26 mouse cellular contexts compared by ENCODE assay signal in genomic region chr2:180646841-180647240, GRCm38 (mm10). TPM values are rescaled to one million over a fixed set of nuclear protein-coding genes. Genes with fewer than 3 reads are reported as not detected.
A peak's percentile ranks its signal among the peaks of the same experiment; 100 is the strongest.
DNase-seq lines count a peak whose midpoint lies in the region; ATAC-seq and TF ChIP-seq lines count a peak whose summit lies in the region.
"Had no signal": no experiment of that assay in that cellular context is flagged by ENCODE, and none has a peak within 500 bp of the region (broad histone marks: within the 10 kb centered on the region; RNA-seq: fewer than 3 reads in every experiment).

No protein-coding gene starts in this region.

- no peak overlapping the region for H3K27ac ChIP-seq in left cerebral cortex, adult 2 months
- no peak overlapping the region for H3K27ac ChIP-seq in limb, embryonic 10.5 days
- H3K27ac ChIP-seq in forebrain, embryonic 12.5 days = no peak overlapping the region
- H3K27ac ChIP-seq: forebrain, embryonic 10.5 days; limb, embryonic 12.5 days; liver, embryonic 12.5 days; stomach, postnatal 0 days had no signal

- TF ChIP-seq CTCF in left cerebral cortex, adult 2 months (IDR thresholded peaks at IDR 0.05) = peak; percentile 17; the same call in 1 of the 2 replicates
- TF ChIP-seq CTCF in E14TG2a.4 (conservative IDR thresholded peaks at IDR 0.05; ENCODE audit: low read length) = peak; percentile 25

- peaks cover 7% of the 10 kb centered on the region; the same call in 1 of the 2 replicates for H3K4me1 ChIP-seq in E14TG2a.4 (replicated peaks; ENCODE audit: low read depth, low read length)
- peaks cover 4% of the 10 kb centered on the region; the same call in 1 of the 2 replicates for H3K4me1 ChIP-seq in limb, embryonic 10.5 days
- peaks cover 5% of the 10 kb centered on the region for H3K4me1 ChIP-seq in forebrain, embryonic 12.5 days
- H3K4me1 ChIP-seq: limb, embryonic 12.5 days; liver, embryonic 12.5 days had no signal

- DNase-seq in left cerebral cortex, adult 2 months (ENCODE audit: extremely low spot score in 1 of 2, low spot score in 2 of 2) = no peak
- DNase-seq in left cerebral cortex, adult 9 months (ENCODE audit: low spot score in 2 of 2) = no peak
- peak; percentile 46 for DNase-seq in 416B (ENCODE audit: low read depth)
- DNase-seq in limb, embryonic 10.5 days (ENCODE audit: low spot score) = peak; percentile 25
- DNase-seq in left cerebral cortex, postnatal 10 days (ENCODE audit: extremely low spot score in 1 of 2, low spot score in 2 of 2) = no peak
- DNase-seq: adrenal gland, postnatal 25 days; cerebellum, adult 9-10 months; gastrocnemius, postnatal 36 days; kidney, adult 11 months; kidney, postnatal 4 days; lung, adult 2 months; thymus, adult 2 months; thymus, postnatal 4 days had no signal

- no peak overlapping the region for H3K9ac ChIP-seq in forebrain, embryonic 12.5 days
- H3K9ac ChIP-seq: limb, embryonic 12.5 days; liver, embryonic 12.5 days had no signal

- no peak for ATAC-seq in forebrain, embryonic 12.5 days (ENCODE audit: low FRiP score)
- ATAC-seq: CD4-positive, CD25-positive, alpha-beta regulatory T cell, adult 4 months; hindbrain, embryonic 16.5 days; liver, embryonic 12.5 days had no signal

- intact Hi-C loops in left cerebral cortex, adult 2 months (cut with DNase I) = no loop called here
- intact Hi-C loops in left cerebral cortex, postnatal 10 days (cut with DNase I) = no loop called here

- no peaks in the 10 kb centered on the region for H3K27me3 ChIP-seq in E14TG2a.4 (ENCODE audit: insufficient read depth, low read length)
- H3K27me3 ChIP-seq in limb, embryonic 10.5 days (ENCODE audit: low read depth, poor library complexity, severe bottlenecking) = peaks cover 27% of the 10 kb centered on the region
- peaks cover 37% of the 10 kb centered on the region for H3K27me3 ChIP-seq in forebrain, embryonic 12.5 days

- H3K4me3 ChIP-seq in left cerebral cortex, adult 2 months = no peak overlapping the region
- no peak overlapping the region for H3K4me3 ChIP-seq in E14TG2a.4 (replicated peaks; ENCODE audit: low read length)
- no peak overlapping the region for H3K4me3 ChIP-seq in limb, embryonic 10.5 days
- no peak overlapping the region for H3K4me3 ChIP-seq in forebrain, embryonic 12.5 days (replicated peaks)
- H3K4me3 ChIP-seq: forebrain, embryonic 10.5 days; limb, embryonic 12.5 days; liver, embryonic 12.5 days had no signal

- H3K4me2 ChIP-seq in forebrain, embryonic 12.5 days = no peak overlapping the region
- H3K4me2 ChIP-seq: limb, embryonic 12.5 days; liver, embryonic 12.5 days had no signal

- peaks cover 6% of the 10 kb centered on the region for H3K9me3 ChIP-seq in E14TG2a.4 (ENCODE audit: low read length)
- peaks cover 12% of the 10 kb centered on the region for H3K9me3 ChIP-seq in limb, embryonic 10.5 days (replicated peaks)
- H3K9me3 ChIP-seq in forebrain, embryonic 12.5 days = peaks cover 21% of the 10 kb centered on the region

- H3K36me3 ChIP-seq in E14TG2a.4 (ENCODE audit: insufficient read depth, low read length) = no peaks in the 10 kb centered on the region
- H3K36me3 ChIP-seq in limb, embryonic 10.5 days = peaks cover 5% of the 10 kb centered on the region; the same call in 1 of the 2 replicates
- no peaks in the 10 kb centered on the region for H3K36me3 ChIP-seq in forebrain, embryonic 12.5 days (replicated peaks)
- H3K36me3 ChIP-seq: forebrain, embryonic 10.5 days; G1E; limb, embryonic 12.5 days; liver, embryonic 12.5 days had no signal

RNA-seq across cellular contexts. Expression of gene Tcfl5, which starts 4.3 kb away (rescaled TPM):
- total RNA-seq in left cerebral cortex, adult 2 months (2021) = 1 to 10 TPM in 1 of 2 experiments, under 1 TPM in 1; 0.86 to 1.3 TPM
- polyA plus RNA-seq in limb, embryonic 10.5 days (2016; fragmentation: Nextera tagmentation; extraction: Ambion mirVana) = 0.16 and 0.19 TPM in 2 replicates
- 0.15 and 0.26 TPM in 2 replicates for polyA plus RNA-seq in forebrain, embryonic 12.5 days (2016; fragmentation: Nextera tagmentation; extraction: Ambion mirVana)
- 1 to 10 TPM; 4.1 to 5.6 TPM for total RNA-seq in left cerebral cortex, postnatal 10 days (2021)
- total RNA-seq: adrenal gland, postnatal 25 days; common myeloid progenitor, adult 5-6 weeks; gastrocnemius, postnatal 36 days; hematopoietic stem cell, adult 5-6 weeks; neutrophil, adult 5-6 weeks had no signal
- polyA plus RNA-seq: G1E; heart, embryonic 16.5 days had no signal

RNA-seq across cellular contexts. Expression of gene Col9a3, which starts 49.3 kb away (rescaled TPM):
- total RNA-seq in left cerebral cortex, adult 2 months (2021) = 1 to 10 TPM; 5.1 to 7.2 TPM
- 4.0 and 30.1 TPM in 2 replicates for polyA plus RNA-seq in limb, embryonic 10.5 days (2016; fragmentation: Nextera tagmentation; extraction: Ambion mirVana)
- polyA plus RNA-seq in forebrain, embryonic 12.5 days (2016; fragmentation: Nextera tagmentation; extraction: Ambion mirVana) = 25.7 and 28.6 TPM in 2 replicates
- 10 to 100 TPM; 23.4 to 26.5 TPM for total RNA-seq in left cerebral cortex, postnatal 10 days (2021)
- total RNA-seq: common myeloid progenitor, adult 5-6 weeks had no signal

RNA-seq across cellular contexts. Expression of gene Ogfr, which starts 57.8 kb away (rescaled TPM):
- 10 to 100 TPM; 30.7 to 35.5 TPM for total RNA-seq in left cerebral cortex, adult 2 months (2021)
- polyA plus RNA-seq in limb, embryonic 10.5 days (2016; fragmentation: Nextera tagmentation; extraction: Ambion mirVana) = 107 and 112 TPM in 2 replicates
- 96.7 and 96.8 TPM in 2 replicates for polyA plus RNA-seq in forebrain, embryonic 12.5 days (2016; fragmentation: Nextera tagmentation; extraction: Ambion mirVana)
- 10 to 100 TPM; 67.3 to 77.1 TPM for total RNA-seq in left cerebral cortex, postnatal 10 days (2021)

Comparison
In these comparisons a context has a peak if more than half of its experiments do, and no peak if none do; other contexts are left out.
1. DNase-seq: peak in 416B (single experiment) and limb, embryonic 10.5 days (single experiment); none in left cerebral cortex, adult 2 months (0 of 2), left cerebral cortex, adult 9 months (0 of 2) and left cerebral cortex, postnatal 10 days (0 of 2).